Mouse (Mus musculus) lung, postnatal 0 days (tissue): Measurements from ENCODE around the gene Rnf123. TPM values are rescaled to one million over a fixed set of nuclear protein-coding genes. Genes with fewer than 3 reads are reported as not detected.

ENCODE experiments used
- ATAC-seq: fragments of 200-750 bp; cut with Nextera tagmentation; 2 replicates; pipeline ENCODE4 v1.8.0; 2017; ENCODE audit warnings: moderate library complexity
- DNase-seq: peaks from one replicate; pipeline ENCODE4 v3.0.0-alpha.2; 2016; ENCODE audit warnings: low spot score
- H3K27ac ChIP-seq: fragments of 300-500 bp; sonication (generic); 2 replicates; pipeline ENCODE4 v1.5.1; 2014; ENCODE audit warnings: antibody characterized with exemption, mild to moderate bottlenecking, low read length, mixed read lengths
- H3K27me3 ChIP-seq: fragments of 300-500 bp; sonication (generic); replicated peaks from 2 replicates; pipeline ENCODE4 v1.6.1; 2014; ENCODE audit warnings: low read length, mixed read lengths; ENCODE audit not compliant: insufficient read depth
- H3K36me3 ChIP-seq: fragments of 300-500 bp; sonication (generic); 2 replicates; pipeline ENCODE4 v1.6.1; 2014; ENCODE audit warnings: low read length, mixed read lengths; ENCODE audit not compliant: insufficient read depth
- H3K4me1 ChIP-seq: fragments of 300-500 bp; sonication (generic); 2 replicates; pipeline ENCODE4 v1.6.1; 2014; ENCODE audit warnings: antibody characterized with exemption, low read depth, low read length, mixed read lengths; ENCODE audit not compliant: insufficient read depth
- H3K4me2 ChIP-seq: fragments of 300-500 bp; sonication (generic); replicated peaks from 2 replicates; pipeline ENCODE4 v1.6.1; 2014; ENCODE audit warnings: low read depth, mild to moderate bottlenecking, low read length, moderate library complexity, mixed read lengths
- H3K4me3 ChIP-seq: fragments of 300-500 bp; sonication (generic); 2 replicates; pipeline ENCODE4 v1.5.1; 2014; ENCODE audit warnings: low read depth, low read length
- H3K9ac ChIP-seq: fragments of 300-500 bp; sonication (generic); replicated peaks from 2 replicates; pipeline ENCODE4 v1.6.1; 2014; ENCODE audit warnings: low read depth, mild to moderate bottlenecking
- H3K9me3 ChIP-seq: fragments of 300-500 bp; sonication (generic); 2 replicates; pipeline ENCODE4 v1.6.1; 2016; ENCODE audit warnings: low read length, mixed read lengths
- CTCF ChIP-seq: IDR thresholded peaks from 2 replicates; pipeline ENCODE4 v1.5.1; 2016; ENCODE audit warnings: antibody characterized with exemption, mild to moderate bottlenecking
- EP300 ChIP-seq: IDR thresholded peaks from 2 replicates; pipeline ENCODE4 v1.6.1; 2016; ENCODE audit warnings: antibody characterized with exemption, mild to moderate bottlenecking, control low read depth
- WGBS: fragments of 180-500 bp; shearing (Covaris S2); extraction: QIAGEN DNeasy Blood & Tissue Kit; methylation state at CpG from one replicate; pipeline ENCODE4 v1.1.7; 2014; 5-methylcytosine and 5-hydroxymethylcytosine counted together
- polyA plus RNA-seq: library from polyadenylated mRNA; unstranded; fragments of >200 nt; fragmentation: Nextera tagmentation; extraction: Ambion mirVana; gene quantifications from 2 replicates; pipeline ENCODE4 v1.2.1, GENCODE M21; 2015

Gene Rnf123
- polyA plus RNA-seq, 1 experiment from 2014 or later, result 19.7 TPM

DNA sequence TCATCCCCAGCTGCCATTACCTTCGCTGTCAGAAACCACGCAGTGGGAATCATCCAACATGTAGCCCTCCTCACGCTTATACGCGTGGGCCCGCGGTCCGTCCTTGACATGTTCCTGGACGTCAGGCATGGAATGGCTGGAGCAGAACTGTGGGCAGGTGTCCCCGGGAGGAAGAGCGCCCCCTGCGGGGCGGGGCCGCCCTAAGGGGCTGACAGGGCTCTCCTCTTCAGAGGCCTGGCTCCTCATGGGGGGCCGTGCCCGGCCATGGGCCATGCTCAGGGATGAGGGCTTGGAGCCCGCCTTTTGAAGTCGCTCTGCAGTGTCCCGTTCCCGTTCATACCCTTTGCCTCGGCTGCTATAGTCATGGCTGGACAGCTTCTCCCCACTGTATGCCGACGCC lies 22.9 kb upstream of the Rnf123 start:
- TF ChIP-seq EP300, result no peak
- no peak for TF ChIP-seq CTCF
- DNase-seq (no peak), ATAC-seq (no peak)
- WGBS, result 86% methylated on average over 23 of the region's 23 CpGs
- Histone ChIP-seq H3K27me3 (no peaks in the 10 kb centered on the region), H3K9me3 (no peaks in the 10 kb centered on the region), H3K4me3 (no peak overlapping the region), H3K36me3 (no peaks in the 10 kb centered on the region), H3K9ac (no peak overlapping the region), H3K4me1 (peaks cover 7% of the 10 kb centered on the region), H3K4me2 (no peak overlapping the region), H3K27ac (no peak overlapping the region)

DNA sequence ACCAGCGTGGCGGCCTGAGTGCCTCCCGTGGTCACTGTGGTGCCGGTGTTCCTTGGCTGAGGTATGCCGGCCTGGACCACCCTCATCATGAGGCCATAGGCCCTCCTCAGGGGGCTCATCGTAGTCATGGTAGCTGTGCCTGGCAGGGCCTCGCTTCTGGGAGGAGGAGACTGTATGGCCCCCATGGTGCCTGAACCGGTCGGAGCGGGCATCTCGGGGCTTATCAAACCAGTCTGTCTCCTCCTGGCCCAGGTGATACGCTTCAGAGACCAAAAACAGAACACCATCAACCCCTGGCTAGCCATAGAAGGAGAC lies 22.4 kb upstream of the Rnf123 start:
- no peak overlapping the region for H3K4me3 ChIP-seq
- no peaks in the 10 kb centered on the region for H3K27me3 ChIP-seq
- H3K36me3 ChIP-seq, result no peaks in the 10 kb centered on the region
- no peak for ATAC-seq
- H3K9me3 ChIP-seq, result no peaks in the 10 kb centered on the region
- no peak overlapping the region for H3K9ac ChIP-seq
- no peak for TF ChIP-seq CTCF
- 87% methylated on average over 12 of the region's 12 CpGs for WGBS
- H3K4me2 ChIP-seq, result no peak overlapping the region
- no peak for DNase-seq
- H3K27ac ChIP-seq, result no peak overlapping the region
- peaks cover 1% of the 10 kb centered on the region; the same call in 1 of the 2 replicates for H3K4me1 ChIP-seq

DNA sequence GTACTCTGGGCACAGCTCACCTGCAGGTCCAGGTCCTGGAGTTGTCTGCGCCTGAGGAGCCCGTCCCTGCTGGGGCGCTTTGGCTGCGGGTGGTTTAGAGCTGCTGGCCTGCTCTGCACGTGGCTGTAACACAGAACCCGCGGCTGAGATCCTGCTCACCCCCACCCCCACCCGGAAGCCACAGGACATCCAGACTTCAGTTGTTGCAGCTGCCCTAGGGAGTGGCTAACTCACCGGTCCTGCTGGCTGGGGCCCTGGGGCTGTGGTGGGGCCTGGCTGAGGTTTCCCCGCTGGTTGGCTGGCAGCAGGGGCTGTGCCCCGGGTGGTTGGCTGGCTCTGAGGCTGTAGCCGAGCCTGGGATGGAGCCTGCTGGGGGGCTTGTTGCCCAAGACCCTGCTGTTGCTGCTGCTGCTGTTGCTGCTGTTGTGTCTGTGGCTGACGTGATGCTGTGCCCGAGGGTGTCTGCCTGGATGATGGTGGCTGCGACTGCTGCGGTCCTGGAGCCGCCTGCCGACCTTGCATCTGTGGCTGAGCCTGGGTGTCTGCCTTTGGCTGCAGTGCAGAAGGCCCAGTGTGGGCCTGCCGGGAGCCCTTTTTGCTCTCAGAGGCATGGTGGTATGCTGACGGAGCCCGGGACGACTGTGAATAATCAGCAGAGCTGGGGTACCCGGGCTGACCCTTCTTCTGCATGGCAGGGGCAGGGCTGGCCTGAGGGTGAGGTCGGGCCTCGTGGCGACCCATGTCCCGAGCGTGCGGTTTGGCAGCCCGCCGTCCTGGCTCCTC lies 21.8 kb upstream of the Rnf123 start:
- TF ChIP-seq CTCF (no peak), EP300 (no peak)
- H3K4me1 ChIP-seq, result no peaks in the 10 kb centered on the region
- no peak overlapping the region for H3K4me3 ChIP-seq
- ATAC-seq, result 0 out of 2 replicates have a peak, but pooled peaks have one; percentile 32
- H3K27me3 ChIP-seq, result no peaks in the 10 kb centered on the region
- DNase-seq, result no peak
- H3K9ac ChIP-seq, result no peak overlapping the region
- no peak overlapping the region for H3K27ac ChIP-seq
- H3K4me2 ChIP-seq, result no peak overlapping the region
- no peaks in the 10 kb centered on the region for H3K36me3 ChIP-seq
- 52% methylated on average over 30 of the region's 31 CpGs for WGBS
- H3K9me3 ChIP-seq, result no peaks in the 10 kb centered on the region

DNA sequence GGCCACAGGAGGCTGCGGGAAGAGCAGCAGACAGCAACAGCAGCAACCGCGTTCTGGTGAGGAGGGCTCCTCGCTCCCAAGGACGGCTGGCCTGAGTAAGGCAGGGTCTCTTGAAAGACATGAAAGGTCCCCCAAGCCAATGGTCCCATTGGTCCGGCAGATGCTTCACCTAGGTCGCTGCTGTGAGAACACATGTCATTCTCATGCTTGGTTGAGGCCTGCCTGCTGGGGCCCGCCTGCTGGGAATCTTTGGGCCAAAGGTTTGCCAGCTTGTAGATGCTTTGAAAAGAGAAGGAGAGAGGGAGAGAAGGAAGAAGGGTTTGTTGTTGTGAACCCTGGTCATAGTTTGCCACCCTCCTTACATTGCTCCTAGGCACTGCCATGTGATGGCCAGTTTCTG lies 16.5 kb upstream of the Rnf123 start:
- 85% methylated on average over 8 of the region's 8 CpGs for WGBS
- Histone ChIP-seq H3K27ac (no peak overlapping the region), H3K9ac (no peak overlapping the region), H3K4me2 (no peak overlapping the region), H3K4me3 (no peak overlapping the region), H3K27me3 (no peaks in the 10 kb centered on the region), H3K9me3 (no peaks in the 10 kb centered on the region), H3K4me1 (no peaks in the 10 kb centered on the region; the same call in 1 of the 2 replicates), H3K36me3 (no peaks in the 10 kb centered on the region)
- ATAC-seq (no peak), DNase-seq (no peak)
- TF ChIP-seq EP300 (no peak), CTCF (no peak)

DNA sequence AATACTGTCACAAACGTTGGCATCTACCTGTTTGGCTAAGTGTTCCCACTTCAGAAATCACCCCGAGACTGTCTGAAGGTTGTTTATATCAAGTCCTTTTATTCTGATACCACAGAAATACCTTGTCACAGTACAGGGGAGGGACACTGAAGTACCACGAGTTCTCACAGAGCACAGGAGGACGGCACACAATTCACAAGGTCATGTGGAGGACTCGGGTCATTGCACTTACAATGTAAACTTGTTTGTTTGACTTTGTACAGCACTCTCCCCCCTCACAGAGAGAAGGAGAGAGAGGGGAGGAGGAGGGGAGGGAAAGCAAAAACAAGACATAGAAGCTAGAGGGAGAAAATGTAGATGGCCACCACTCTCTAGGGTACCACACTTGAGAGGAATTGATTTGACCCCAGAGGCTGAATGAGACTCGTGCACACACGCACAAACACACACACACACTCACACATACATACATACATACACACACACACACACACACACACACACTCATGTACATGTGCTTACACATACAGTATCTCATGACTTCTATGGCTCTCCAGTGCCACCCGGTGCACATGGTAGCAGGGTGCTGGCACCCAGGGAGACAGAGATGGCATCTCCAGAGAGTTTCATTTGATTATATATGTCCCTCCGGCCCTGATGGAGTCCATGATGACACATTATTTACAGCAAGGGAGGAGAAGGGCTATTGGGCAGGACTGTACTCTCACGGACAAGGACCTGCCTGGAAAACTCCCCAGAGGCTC lies 13.0 kb upstream of the Rnf123 start:
- WGBS, result 48% methylated on average over 10 of the region's 10 CpGs
- no peak for DNase-seq

DNA sequence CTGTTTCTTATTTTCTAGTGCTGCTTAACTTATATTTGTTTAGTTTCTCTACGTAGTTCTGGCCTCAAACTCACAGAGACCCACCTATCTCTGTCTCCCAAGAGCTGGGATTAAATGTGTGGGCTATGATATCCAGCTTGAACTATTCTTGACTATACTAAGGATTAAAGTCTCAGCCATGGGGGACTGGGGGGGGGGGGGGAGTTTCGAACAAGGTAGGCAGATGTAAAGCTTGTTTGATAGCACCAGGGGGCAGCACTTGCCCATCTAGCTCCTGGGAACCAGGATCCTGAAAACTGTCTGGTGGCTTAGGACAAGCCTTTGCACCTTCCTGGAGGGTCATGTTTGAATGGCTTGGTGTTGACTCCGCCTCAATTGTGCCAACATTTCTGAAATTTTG lies 12.4 kb upstream of the Rnf123 start:
- TF ChIP-seq EP300 (no peak), CTCF (peak; percentile 82)
- ATAC-seq (peak; percentile 13), DNase-seq (peak; percentile 90)
- H3K4me1 ChIP-seq, result no peaks in the 10 kb centered on the region; the same call in 1 of the 2 replicates
- no peaks in the 10 kb centered on the region for H3K9me3 ChIP-seq
- no peak overlapping the region for H3K9ac ChIP-seq
- peak overlapping the region; percentile 97 for H3K4me2 ChIP-seq
- peak overlapping the region; percentile 62 for H3K4me3 ChIP-seq
- peaks cover 10% of the 10 kb centered on the region; the same call in 1 of the 2 replicates for H3K36me3 ChIP-seq
- no peak overlapping the region for H3K27ac ChIP-seq
- WGBS, result 4% methylated on average over 3 of the region's 3 CpGs
- no peaks in the 10 kb centered on the region for H3K27me3 ChIP-seq

More for the DNA sequence above, 13.0 kb upstream of the Rnf123 start:
- Histone ChIP-seq H3K27ac (no peak overlapping the region), H3K36me3 (peaks cover 7% of the 10 kb centered on the region; the same call in 1 of the 2 replicates), H3K4me2 (no peak overlapping the region), H3K27me3 (no peaks in the 10 kb centered on the region), H3K4me3 (no peak overlapping the region), H3K4me1 (no peaks in the 10 kb centered on the region; the same call in 1 of the 2 replicates), H3K9ac (no peak overlapping the region), H3K9me3 (no peaks in the 10 kb centered on the region)
- no peak for ATAC-seq
- TF ChIP-seq EP300 (0 out of 2 replicates have a peak, but pooled peaks have one; percentile 7), CTCF (no peak)
